Mouse (Mus musculus): ENCODE data around the gene A230072I06Rik.

The A230072I06Rik gene

DNA sequence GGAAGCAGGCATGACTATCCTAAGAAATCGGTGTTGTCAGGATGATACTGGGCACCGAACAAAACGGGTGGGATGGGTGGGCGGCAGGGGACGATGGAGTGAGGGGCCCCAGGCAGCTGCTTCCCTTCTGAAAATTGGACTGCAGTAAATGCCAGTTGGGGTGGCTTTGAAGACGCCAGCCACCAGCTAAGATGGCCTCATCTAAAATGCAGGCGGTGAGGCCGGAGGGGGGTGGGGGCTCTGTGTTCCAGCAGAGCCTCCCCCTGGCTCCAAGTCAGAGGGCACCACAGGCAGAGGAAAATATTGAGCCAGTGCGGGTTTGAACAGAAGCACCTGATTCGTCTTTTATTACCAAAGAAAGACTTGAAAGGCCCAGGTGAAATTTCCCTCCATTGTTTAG is 45.9 kb downstream of the A230072I06Rik start:
- no peak for DNase-seq

DNA sequence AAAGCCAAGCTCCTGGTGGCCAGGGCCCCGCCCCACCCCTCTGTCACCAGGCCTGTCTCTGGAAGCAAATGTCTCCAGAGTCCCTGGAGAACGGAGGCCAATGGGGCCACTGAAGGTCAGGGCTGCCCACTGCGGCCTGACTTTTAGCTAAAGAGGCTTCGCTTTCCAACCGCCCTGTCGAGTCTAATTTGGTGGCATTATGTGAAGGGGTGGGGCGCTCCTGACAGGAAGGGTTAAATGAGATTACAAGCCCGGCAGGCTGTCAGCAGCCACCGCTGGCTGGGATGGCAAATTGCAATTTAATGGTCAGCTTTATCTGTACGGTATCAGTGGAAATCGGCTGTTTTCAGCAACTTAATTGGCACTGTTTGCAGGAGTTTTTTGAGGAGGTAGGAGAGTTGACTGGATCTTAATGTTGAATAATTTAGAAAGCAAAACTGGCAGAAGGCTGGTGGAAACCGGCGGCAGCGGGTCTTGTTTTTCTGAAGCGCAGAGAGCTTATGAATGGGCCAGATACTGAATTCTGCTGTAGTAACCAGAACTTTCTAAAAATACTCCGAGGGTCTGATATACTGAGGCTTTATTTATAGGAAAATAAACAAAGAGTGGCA is 46.5 kb downstream of the A230072I06Rik start:
- no peak for DNase-seq

DNA sequence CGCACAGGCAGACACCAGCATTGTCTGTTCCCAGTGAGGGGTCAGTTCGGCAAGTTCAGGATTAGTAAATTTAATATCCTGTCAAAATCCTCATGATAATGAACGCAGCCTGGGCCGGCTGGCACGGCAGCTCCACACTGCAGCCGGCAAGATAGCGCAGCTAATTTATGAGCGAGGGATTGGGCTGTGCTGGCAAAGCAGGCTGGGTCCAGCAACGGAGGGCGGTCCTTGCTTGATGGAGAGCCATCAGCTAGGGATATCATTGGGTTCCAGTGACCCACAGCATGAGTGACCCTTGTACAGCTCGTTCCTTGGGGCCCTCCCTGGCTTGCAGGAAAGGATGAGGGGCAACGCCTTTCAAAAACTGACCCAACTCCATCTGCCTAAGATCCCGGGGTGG is 48.6 kb downstream of the A230072I06Rik start:
- no peak for DNase-seq

DNA sequence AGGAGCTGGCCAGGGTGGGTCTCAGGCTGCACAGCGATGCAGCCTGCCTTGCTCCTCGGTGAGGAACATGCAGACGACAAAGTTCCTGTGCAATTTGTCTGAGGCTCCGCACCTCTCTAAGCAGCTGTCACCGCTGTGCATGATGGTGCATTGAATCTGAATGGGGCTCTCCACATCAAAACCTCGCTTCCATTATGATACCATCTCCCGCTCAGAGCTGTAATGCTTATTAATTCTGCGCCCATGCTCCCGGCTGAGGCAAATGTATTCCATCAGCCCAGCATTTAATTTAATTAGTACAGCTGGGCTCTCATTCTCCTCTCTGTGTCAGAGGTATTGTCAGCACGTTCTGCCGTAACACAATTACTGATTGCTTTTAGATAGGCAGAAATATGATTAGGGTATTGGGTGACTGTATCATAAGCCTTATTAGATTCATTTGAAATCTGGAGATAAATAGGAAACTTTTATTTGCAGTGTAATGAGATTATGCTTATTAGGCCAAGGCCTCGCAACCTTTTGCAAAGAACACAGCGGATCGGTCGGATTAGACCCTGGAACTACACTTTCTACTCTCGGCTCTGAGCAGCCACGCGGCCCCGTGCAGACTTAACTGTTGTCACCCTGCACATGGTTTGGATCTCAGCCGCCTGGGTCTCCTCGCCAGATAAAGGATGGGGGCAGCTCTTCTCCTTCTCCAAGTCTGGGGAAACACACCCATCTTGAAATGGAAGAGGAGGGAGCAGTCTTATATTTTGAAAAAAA is 49.3 kb downstream of the A230072I06Rik start:
- DNase-seq, result no peak

DNA sequence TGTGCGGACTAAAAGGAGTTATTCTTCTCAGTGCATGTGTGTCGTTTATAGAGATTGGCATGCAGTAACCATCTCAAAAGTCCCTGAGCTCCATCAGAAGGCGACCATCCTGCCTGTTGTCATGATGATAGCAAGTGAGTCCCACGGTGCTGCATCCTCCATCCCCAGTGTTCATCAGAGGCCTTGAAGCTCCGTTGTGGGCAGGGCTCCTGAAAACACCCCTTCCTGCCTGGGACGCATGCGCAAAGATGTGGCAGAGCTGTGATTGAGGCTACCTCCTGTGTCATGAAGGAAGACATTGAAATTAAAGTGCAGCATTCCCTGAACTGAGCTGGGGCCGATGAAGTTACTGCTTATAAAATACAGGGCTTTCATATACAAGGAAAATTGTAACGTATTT is 49.9 kb downstream of the A230072I06Rik start:
- DNase-seq, result no peak

DNA sequence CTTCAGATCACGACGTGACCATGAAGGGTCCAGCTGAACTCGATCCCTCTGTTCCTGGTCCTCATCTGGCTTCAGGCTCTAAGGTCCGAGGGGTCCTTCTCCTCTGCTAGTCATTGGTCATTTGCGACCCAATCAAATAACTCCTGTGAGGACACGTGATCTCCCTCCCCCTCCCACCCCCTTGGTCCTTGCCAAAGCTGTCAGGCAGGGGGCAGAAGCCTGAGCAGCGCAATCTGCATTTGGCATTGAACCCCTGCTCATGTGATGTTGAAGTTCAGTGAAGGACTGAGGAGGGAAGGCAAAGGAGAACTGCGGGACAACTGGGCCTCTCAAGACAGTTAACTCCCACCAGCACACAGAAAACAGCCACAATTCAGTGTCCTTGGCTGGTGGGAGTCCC is 51.4 kb downstream of the A230072I06Rik start:
- no peak for DNase-seq
